Mouse (Mus musculus) lung, adult 2 months (tissue): ENCODE data around the gene Ppp2r5e.

Experiments used
- CTCF ChIP-seq: fragments of 200-500 bp; IDR thresholded peaks from 2 replicates; pipeline ENCODE4 v1.5.1; 2011; ENCODE audit warnings: mild to moderate bottlenecking, low read length, control low read depth; ENCODE audit not compliant: insufficient read depth
- POLR2A ChIP-seq: fragments of 200-500 bp; IDR thresholded peaks from 2 replicates; pipeline ENCODE4 v1.6.1; 2011; ENCODE audit warnings: low read depth, mild to moderate bottlenecking, control low read depth, low read length, borderline replicate concordance; ENCODE audit errors: extremely low read depth

DNA sequence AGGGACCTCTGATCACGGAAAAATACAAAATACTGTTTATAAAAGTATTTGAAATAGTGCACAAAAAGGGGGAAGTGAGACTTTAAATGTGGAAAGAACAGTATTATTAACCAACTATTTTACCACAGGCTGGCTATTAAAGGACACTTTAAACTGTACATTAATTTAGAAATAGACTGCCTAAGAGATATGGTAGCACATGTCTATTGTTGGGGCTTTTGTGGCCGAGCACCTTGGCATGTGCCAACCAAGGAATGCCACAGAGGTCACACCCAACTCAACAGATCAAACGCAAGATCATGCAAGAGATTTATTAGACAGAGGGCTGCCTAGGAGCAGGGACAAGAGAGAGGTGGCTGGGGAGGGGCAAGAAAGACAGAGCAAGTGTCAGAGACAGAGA lies 41.1 kb upstream of the Ppp2r5e start:
- TF ChIP-seq POLR2A (no peak), CTCF (no peak)
